Mouse (Mus musculus): Measurements from ENCODE around the gene Prpf38b.

DNA sequence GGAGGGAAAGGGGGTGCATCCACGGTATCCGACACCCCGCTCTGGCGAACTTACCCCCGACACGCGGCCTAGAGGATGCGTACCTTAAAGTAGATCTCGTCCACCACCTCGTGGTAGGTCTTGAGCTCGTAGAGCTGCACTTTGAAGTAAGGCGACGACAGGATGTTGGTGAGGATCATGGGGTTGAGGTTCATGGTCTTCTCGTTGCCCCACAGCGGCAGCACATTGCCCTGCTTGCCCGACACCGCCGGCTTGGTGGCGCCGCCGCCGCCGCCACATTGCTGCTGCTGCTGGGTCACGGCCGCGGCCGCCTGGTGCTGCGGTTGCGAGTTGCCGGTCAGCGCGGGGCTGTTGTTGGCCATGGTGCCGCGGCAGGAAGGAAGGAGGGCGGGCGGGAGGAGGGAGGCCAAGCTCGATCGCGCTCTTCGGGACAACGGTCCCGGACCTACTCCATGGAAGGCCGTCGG is 413 bp downstream of the Prpf38b start:
- no peak for TF ChIP-seq CTCF (IDR thresholded peaks at IDR 0.05; ENCODE audit: low read depth, low read length)
- TF ChIP-seq GATA1 (IDR thresholded peaks at IDR 0.05; ENCODE audit: borderline replicate concordance, low read length) = no peak
- TF ChIP-seq GATA2 (IDR thresholded peaks at IDR 0.05; ENCODE audit: borderline replicate concordance, low read depth, low read length) = no peak
- no peak for TF ChIP-seq POLR2AphosphoS5 (IDR thresholded peaks at IDR 0.05; ENCODE audit: insufficient replicate concordance, low read depth, low read length)

Data from G1E (cell line).